Mouse (Mus musculus): ENCODE data around the gene Prkcg.

Gene Prkcg

GRCm38 (mm10) chr7:3360678-3361077 lies 71.7 kb downstream of the Prkcg start:
- CTCF ChIA-PET, result no interaction called here

- CTCF ChIA-PET, result no interaction called here
These were observed 76.7 kb downstream of the Prkcg start for GRCm38 (mm10) chr7:3365547-3366279.

- CTCF ChIA-PET, result no interaction called here
These were observed 77.9 kb downstream of the Prkcg start for GRCm38 (mm10) chr7:3366705-3367516.

- CTCF ChIA-PET, result no interaction called here
These were observed 78.6 kb downstream of the Prkcg start for GRCm38 (mm10) chr7:3367569-3367968.

GRCm38 (mm10) chr7:3368311-3368710 lies 79.3 kb downstream of the Prkcg start:
- CTCF ChIA-PET, result no interaction called here

- CTCF ChIA-PET, result no interaction called here
These were observed 80.2 kb downstream of the Prkcg start for GRCm38 (mm10) chr7:3369189-3369588.

- CTCF ChIA-PET, result no interaction called here
These were observed 81.4 kb downstream of the Prkcg start for GRCm38 (mm10) chr7:3370407-3370806.

GRCm38 (mm10) chr7:3372376-3372775 lies 83.4 kb downstream of the Prkcg start:
- CTCF ChIA-PET, result no interaction called here

GRCm38 (mm10) chr7:3373754-3374153 lies 84.8 kb downstream of the Prkcg start:
- CTCF ChIA-PET, result no interaction called here

- CTCF ChIA-PET, result no interaction called here
These were observed 87.9 kb downstream of the Prkcg start for GRCm38 (mm10) chr7:3376831-3377230.
